Mouse (Mus musculus) kidney, embryonic 14.5 days (tissue): ENCODE data around the gene AC141477.1. TPM values are rescaled to one million over a fixed set of nuclear protein-coding genes. Genes with fewer than 3 reads are reported as not detected.

Source experiments
- ATAC-seq: fragments of 200-750 bp; cut with Nextera tagmentation; 2 replicates; pipeline ENCODE4 v1.8.0; 2017; ENCODE audit warnings: moderate number of reproducible peaks, mild to moderate bottlenecking, moderate TSS enrichment, moderate library complexity; ENCODE audit not compliant: low FRiP score, low TSS enrichment
- H3K27ac ChIP-seq: fragments of 300-500 bp; sonication (generic); 2 replicates; pipeline ENCODE4 v1.5.1; 2014; ENCODE audit warnings: low read depth, mild to moderate bottlenecking, low read length, moderate library complexity, mixed read lengths
- H3K27me3 ChIP-seq: fragments of 300-500 bp; sonication (generic); 2 replicates; pipeline ENCODE4 v1.6.1; 2014; ENCODE audit warnings: mild to moderate bottlenecking, low read length; ENCODE audit not compliant: control insufficient read depth, insufficient read depth
- H3K36me3 ChIP-seq: fragments of 300-500 bp; sonication (generic); 2 replicates; pipeline ENCODE4 v1.6.1; 2014; ENCODE audit warnings: low read length, mixed read lengths; ENCODE audit not compliant: control insufficient read depth, insufficient read depth
- H3K4me1 ChIP-seq: fragments of 300-500 bp; sonication (generic); 2 replicates; pipeline ENCODE4 v1.6.1; 2014; ENCODE audit warnings: low read length, mixed read lengths; ENCODE audit not compliant: control insufficient read depth, insufficient read depth
- H3K4me2 ChIP-seq: fragments of 300-500 bp; sonication (generic); replicated peaks from 2 replicates; pipeline ENCODE4 v1.6.1; 2014; ENCODE audit warnings: low read depth, mild to moderate bottlenecking, low read length
- H3K4me3 ChIP-seq: fragments of 300-500 bp; sonication (generic); 2 replicates; pipeline ENCODE4 v1.5.1; 2014; ENCODE audit warnings: mild to moderate bottlenecking, low read length
- H3K9ac ChIP-seq: fragments of 300-500 bp; sonication (generic); 2 replicates; pipeline ENCODE4 v1.6.1; 2014; ENCODE audit warnings: low read depth, mild to moderate bottlenecking, low read length, moderate library complexity
- H3K9me3 ChIP-seq: fragments of 300-500 bp; sonication (generic); 2 replicates; pipeline ENCODE4 v1.6.1; 2016; ENCODE audit warnings: low read length; ENCODE audit not compliant: control insufficient read depth
- WGBS: fragments of 180-500 bp; shearing (Covaris S2); extraction: QIAGEN DNeasy Blood & Tissue Kit; methylation state at CpG from one replicate; pipeline ENCODE4 v1.1.7; 2014; 5-methylcytosine and 5-hydroxymethylcytosine counted together
- polyA plus RNA-seq: library from polyadenylated mRNA; unstranded; fragments of >200 nt; fragmentation: Nextera tagmentation; extraction: Ambion mirVana; gene quantifications from 2 replicates; pipeline ENCODE4 v1.2.1, GENCODE M21; 2014

AC141477.1 gene
- not detected in 2 replicates for polyA plus RNA-seq

- no peak within 1 kb of the TSS for H3K9ac ChIP-seq
- H3K27me3 ChIP-seq: no peaks in the 10 kb centered on the region
- no peaks in the 10 kb centered on the region for H3K9me3 ChIP-seq
- no peak for ATAC-seq
- no peak within 1 kb of the TSS; the same call in 1 of the 2 replicates for H3K4me3 ChIP-seq
- 98% methylated on average over 17 of the region's 17 CpGs for WGBS
- peaks cover 17% of the 10 kb centered on the region for H3K4me1 ChIP-seq
- peaks cover 37% of the 10 kb centered on the region for H3K36me3 ChIP-seq
- H3K27ac ChIP-seq: no peak within 1 kb of the TSS
- no peak within 1 kb of the TSS for H3K4me2 ChIP-seq
These were observed at the start of gene AC141477.1 for GRCm38 (mm10) chr10:76440281-76440680. Gene AC141477.1 (minus strand): TSS chr10:76440444.

- Histone ChIP-seq H3K4me3 (no peak overlapping the region), H3K27ac (no peak overlapping the region), H3K9me3 (no peaks in the 10 kb centered on the region), H3K27me3 (no peaks in the 10 kb centered on the region), H3K36me3 (peaks cover 90% of the 10 kb centered on the region), H3K4me1 (no peaks in the 10 kb centered on the region), H3K9ac (no peak overlapping the region), H3K4me2 (no peak overlapping the region)
- WGBS: 90% methylated on average over 15 of the region's 15 CpGs
- ATAC-seq: no peak
These were observed 49.0 kb upstream of the AC141477.1 start for GRCm38 (mm10) chr10:76489205-76489604.

GRCm38 (mm10) chr10:76488265-76488664, 48.0 kb upstream of the AC141477.1 start:
- Histone ChIP-seq H3K9me3 (no peaks in the 10 kb centered on the region), H3K4me2 (no peak overlapping the region), H3K27ac (no peak overlapping the region), H3K36me3 (peaks cover 90% of the 10 kb centered on the region), H3K4me3 (no peak overlapping the region), H3K4me1 (no peaks in the 10 kb centered on the region), H3K27me3 (no peaks in the 10 kb centered on the region), H3K9ac (no peak overlapping the region)
- WGBS: 95% methylated on average over 8 of the region's 8 CpGs
- no peak for ATAC-seq

GRCm38 (mm10) chr10:76486302-76486701, 46.1 kb upstream of the AC141477.1 start:
- peaks cover 94% of the 10 kb centered on the region for H3K36me3 ChIP-seq
- no peaks in the 10 kb centered on the region for H3K4me1 ChIP-seq
- ATAC-seq: no peak
- no peak overlapping the region for H3K27ac ChIP-seq
- H3K4me3 ChIP-seq: no peak overlapping the region
- no peak overlapping the region for H3K9ac ChIP-seq
- 97% methylated on average over 2 of the region's 2 CpGs for WGBS
- H3K4me2 ChIP-seq: no peak overlapping the region
- H3K27me3 ChIP-seq: no peaks in the 10 kb centered on the region
- H3K9me3 ChIP-seq: no peaks in the 10 kb centered on the region

GRCm38 (mm10) chr10:76481480-76481879, 41.2 kb upstream of the AC141477.1 start:
- H3K27me3 ChIP-seq: no peaks in the 10 kb centered on the region
- no peak overlapping the region for H3K9ac ChIP-seq
- H3K27ac ChIP-seq: no peak overlapping the region
- peaks cover 95% of the 10 kb centered on the region for H3K36me3 ChIP-seq
- no peak overlapping the region for H3K4me2 ChIP-seq
- ATAC-seq: no peak
- H3K4me1 ChIP-seq: no peaks in the 10 kb centered on the region
- no peak overlapping the region for H3K4me3 ChIP-seq
- WGBS: 90% methylated on average over 6 of the region's 6 CpGs
- H3K9me3 ChIP-seq: no peaks in the 10 kb centered on the region

GRCm38 (mm10) chr10:76480851-76481250, 40.6 kb upstream of the AC141477.1 start:
- Histone ChIP-seq H3K27me3 (no peaks in the 10 kb centered on the region), H3K36me3 (peaks cover 95% of the 10 kb centered on the region), H3K9ac (no peak overlapping the region), H3K4me3 (no peak overlapping the region), H3K9me3 (no peaks in the 10 kb centered on the region), H3K4me1 (no peaks in the 10 kb centered on the region), H3K4me2 (no peak overlapping the region), H3K27ac (no peak overlapping the region)
- WGBS: 95% methylated on average over 11 of the region's 13 CpGs
- no peak for ATAC-seq

GRCm38 (mm10) chr10:76473759-76474158, 33.5 kb upstream of the AC141477.1 start:
- H3K36me3 ChIP-seq: peaks cover 67% of the 10 kb centered on the region
- 89% methylated on average over 5 of the region's 5 CpGs for WGBS
- H3K4me1 ChIP-seq: no peaks in the 10 kb centered on the region
- H3K4me2 ChIP-seq: no peak overlapping the region
- H3K27me3 ChIP-seq: no peaks in the 10 kb centered on the region
- no peak overlapping the region for H3K4me3 ChIP-seq
- no peaks in the 10 kb centered on the region for H3K9me3 ChIP-seq
- no peak overlapping the region for H3K9ac ChIP-seq
- H3K27ac ChIP-seq: no peak overlapping the region
- no peak for ATAC-seq

GRCm38 (mm10) chr10:76468203-76469162, 28.2 kb upstream of the AC141477.1 start, which contains the start of the genes Mcm3ap and Ybey:
Gene Mcm3ap (plus strand): TSS chr10:76468927.
Gene Ybey (minus strand): TSS chr10:76469114.
- H3K27ac ChIP-seq: peak within 1 kb of the TSS; percentile 56
- ATAC-seq: peak; percentile 96
- peak within 1 kb of the TSS; percentile 90 for H3K9ac ChIP-seq
- H3K4me3 ChIP-seq: peak within 1 kb of the TSS; percentile 88
- H3K4me1 ChIP-seq: peaks cover 3% of the 10 kb centered on the region; the same call in 1 of the 2 replicates
- H3K36me3 ChIP-seq: peaks cover 24% of the 10 kb centered on the region
- H3K9me3 ChIP-seq: no peaks in the 10 kb centered on the region
- no peaks in the 10 kb centered on the region for H3K27me3 ChIP-seq
- 2% methylated on average over 55 of the region's 55 CpGs for WGBS
- peak within 1 kb of the TSS; percentile 54 for H3K4me2 ChIP-seq

GRCm38 (mm10) chr10:76462721-76463120, 22.5 kb upstream of the AC141477.1 start:
- peaks cover 2% of the 10 kb centered on the region; the same call in 1 of the 2 replicates for H3K4me1 ChIP-seq
- WGBS: 87% methylated on average over 6 of the region's 6 CpGs

More at GRCm38 (mm10) chr10:76462721-76463120, 22.5 kb upstream of the AC141477.1 start:
- H3K27me3 ChIP-seq: no peaks in the 10 kb centered on the region
- no peak overlapping the region for H3K4me3 ChIP-seq
- no peak overlapping the region for H3K4me2 ChIP-seq
- H3K27ac ChIP-seq: no peak overlapping the region
- no peaks in the 10 kb centered on the region; the same call in 1 of the 2 replicates for H3K36me3 ChIP-seq
- no peak overlapping the region for H3K9ac ChIP-seq
- H3K9me3 ChIP-seq: peaks cover 9% of the 10 kb centered on the region
- no peak for ATAC-seq
